Mouse (Mus musculus): ENCODE results near the gene Klf11.
"Not testable (repeated sequence)": the region's sequence is repeated elsewhere in the genome, so short reads cannot be mapped to it uniquely, and the experiment has no call there.

Gene Klf11

GRCm38 (mm10) chr12:24654065-24654862 lies 3.2 kb downstream of the Klf11 start:
- no peak for DNase-seq (ENCODE audit: low spot score in 2 of 2)

GRCm38 (mm10) chr12:24656436-24656835 lies 5.4 kb downstream of the Klf11 start:
- no peak for DNase-seq (ENCODE audit: low spot score in 2 of 2)

- DNase-seq (ENCODE audit: low spot score in 2 of 2), result no peak
These were observed 7.9 kb downstream of the Klf11 start for GRCm38 (mm10) chr12:24658998-24659397.

- no peak for DNase-seq (ENCODE audit: low spot score in 2 of 2)
These were observed 8.8 kb downstream of the Klf11 start for GRCm38 (mm10) chr12:24659923-24660322.

GRCm38 (mm10) chr12:24661100-24661499 lies 10.0 kb downstream of the Klf11 start:
- no peak for DNase-seq (ENCODE audit: low spot score in 2 of 2)

- no peak for DNase-seq (ENCODE audit: low spot score in 2 of 2)
These were observed 11.1 kb downstream of the Klf11 start for GRCm38 (mm10) chr12:24662131-24662530.

- DNase-seq (ENCODE audit: low spot score in 2 of 2), result no peak
These were observed 29.0 kb downstream of the Klf11 start for GRCm38 (mm10) chr12:24680096-24680491.

GRCm38 (mm10) chr12:24680492-24681285 lies 29.6 kb downstream of the Klf11 start:
- DNase-seq (ENCODE audit: low spot score in 2 of 2), result peak in 1 of 2 experiments; percentile 41

GRCm38 (mm10) chr12:24681286-24682023 lies 30.4 kb downstream of the Klf11 start, which contains the start of gene Cys1:
Gene Cys1, minus strand, starts transcription at chr12:24681813.
- DNase-seq (ENCODE audit: low spot score in 2 of 2), result no peak

GRCm38 (mm10) chr12:24682563-24682962 lies 31.5 kb downstream of the Klf11 start:
- DNase-seq (ENCODE audit: low spot score in 2 of 2), result no peak

- no peak for DNase-seq (ENCODE audit: low spot score in 2 of 2)
These were observed 32.4 kb downstream of the Klf11 start for GRCm38 (mm10) chr12:24683461-24683860.

- DNase-seq (ENCODE audit: low spot score in 2 of 2), result no peak
These were observed 35.1 kb downstream of the Klf11 start for GRCm38 (mm10) chr12:24686038-24686695.

- no peak for DNase-seq (ENCODE audit: low spot score in 2 of 2)
These were observed 35.7 kb downstream of the Klf11 start for GRCm38 (mm10) chr12:24686696-24687346.

GRCm38 (mm10) chr12:24690351-24690750 lies 39.3 kb downstream of the Klf11 start:
- no peak for DNase-seq (ENCODE audit: low spot score in 2 of 2)

GRCm38 (mm10) chr12:24696500-24697483 lies 45.7 kb downstream of the Klf11 start:
- peak; percentile 83 to 90 for DNase-seq (ENCODE audit: low spot score in 2 of 2)

- DNase-seq (ENCODE audit: low spot score in 2 of 2), result no peak
These were observed 46.6 kb downstream of the Klf11 start for GRCm38 (mm10) chr12:24697484-24698204.

GRCm38 (mm10) chr12:24698514-24698913 lies 47.4 kb downstream of the Klf11 start:
- no peak for DNase-seq (ENCODE audit: low spot score in 2 of 2)

GRCm38 (mm10) chr12:24699578-24699977 lies 48.5 kb downstream of the Klf11 start:
- DNase-seq (ENCODE audit: low spot score in 2 of 2), result no peak

GRCm38 (mm10) chr12:24701621-24702020 lies 50.5 kb downstream of the Klf11 start:
- not testable (repeated sequence) for DNase-seq (ENCODE audit: low spot score in 2 of 2)

Data from cerebellum, postnatal 4 days (tissue).